Mouse (Mus musculus) kidney, adult 2 months (tissue): ENCODE measurements around the gene Irf2. TPM values are rescaled to one million over a fixed set of nuclear protein-coding genes. Genes with fewer than 3 reads are reported as not detected.

Experiments
- DNase-seq: peaks from one replicate; pipeline ENCODE4 v3.0.0; 2021
- H3K27ac ChIP-seq: fragments of 200-500 bp; 2 replicates; pipeline ENCODE4 v1.5.1; 2012; ENCODE audit warnings: low read depth, low read length, control low read depth, inconsistent platforms; ENCODE audit not compliant: insufficient read depth
- H3K27me3 ChIP-seq: fragments of 200-500 bp; replicated peaks from 2 replicates; pipeline ENCODE4 v1.6.1; 2012; ENCODE audit warnings: mild to moderate bottlenecking, moderate library complexity, low read length, inconsistent platforms; ENCODE audit not compliant: control insufficient read depth, insufficient read depth
- H3K36me3 ChIP-seq: fragments of 200-500 bp; 2 replicates; pipeline ENCODE4 v1.6.1; 2012; ENCODE audit warnings: mild to moderate bottlenecking, moderate library complexity, low read length, inconsistent platforms; ENCODE audit not compliant: control insufficient read depth, insufficient read depth
- H3K4me1 ChIP-seq: fragments of 200-500 bp; 2 replicates; pipeline ENCODE4 v1.6.1; 2011; ENCODE audit warnings: low read length; ENCODE audit not compliant: control insufficient read depth, insufficient read depth
- H3K4me3 ChIP-seq: fragments of 200-500 bp; 2 replicates; pipeline ENCODE4 v1.5.1; 2011; ENCODE audit warnings: mild to moderate bottlenecking, low read depth, low read length, control low read depth; ENCODE audit not compliant: insufficient read depth
- CTCF ChIP-seq: fragments of 200-500 bp; conservative IDR thresholded peaks from 2 replicates; pipeline ENCODE4 v1.5.1; 2011; ENCODE audit warnings: low read depth, mild to moderate bottlenecking, control low read depth, low read length, moderate library complexity, mixed read lengths; ENCODE audit not compliant: insufficient read depth, insufficient read length
- POLR2A ChIP-seq: fragments of 200-500 bp; IDR thresholded peaks from one replicate; pipeline ENCODE4 v1.6.1; 2011; ENCODE audit warnings: low read depth, low read length, control low read depth
- WGBS: fragments of 180-500 bp; shearing (Covaris S2); methylation state at CpG from one replicate; pipeline ENCODE4 v1.1.7; 2018; 5-methylcytosine and 5-hydroxymethylcytosine counted together
- polyA plus RNA-seq: library from polyadenylated mRNA; depleted of rRNA; stranded (reverse); fragments of >200 nt; gene quantifications from 2 replicates; pipeline ENCODE4 v1.2.3, GENCODE M21; 2012

The Irf2 gene
- polyA plus RNA-seq, 1 experiment = 12.6 TPM

DNA sequence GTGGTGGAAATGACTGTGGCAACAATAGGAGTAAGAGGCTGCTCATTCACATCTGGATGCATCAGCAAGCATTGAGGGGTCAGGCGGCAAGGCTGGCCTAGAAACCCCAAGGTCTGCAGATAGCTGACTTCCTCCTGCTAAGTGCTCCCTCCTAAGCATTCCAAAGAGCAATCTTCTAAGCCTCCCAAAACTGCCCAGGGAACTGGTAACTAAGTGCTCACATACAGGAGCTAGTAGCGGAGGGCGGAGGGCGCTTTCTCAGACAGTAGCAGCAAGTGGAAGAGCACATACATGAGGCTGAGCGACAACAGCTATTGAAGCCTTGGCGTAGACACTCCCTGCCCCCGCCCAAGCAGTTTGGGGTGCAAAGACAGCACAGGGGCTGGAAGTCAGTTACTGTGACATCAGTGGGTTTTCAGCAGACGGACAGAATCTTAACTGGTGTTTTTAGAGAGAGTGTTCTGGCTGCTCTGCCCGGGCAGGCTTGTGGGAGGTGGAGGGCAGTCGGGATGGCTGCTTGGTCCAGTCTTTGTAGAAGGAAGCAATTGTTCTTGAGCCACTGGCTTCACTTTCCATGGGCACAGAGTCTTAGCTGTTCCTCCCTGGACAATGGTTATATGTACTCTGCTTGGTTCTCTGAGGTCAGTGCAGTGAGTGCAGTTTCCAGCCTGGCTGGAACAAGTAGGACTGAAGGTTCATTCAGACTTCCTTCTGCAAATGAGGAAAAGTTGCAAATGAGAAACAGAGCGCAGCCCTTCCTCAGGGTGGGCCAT lies 30.1 kb downstream of the Irf2 start:
- Histone ChIP-seq H3K36me3 (no peaks in the 10 kb centered on the region), H3K27ac (no peak overlapping the region), H3K4me1 (peaks cover 12% of the 10 kb centered on the region), H3K4me3 (no peak overlapping the region), H3K27me3 (no peaks in the 10 kb centered on the region)
- TF ChIP-seq POLR2A (no peak), CTCF (no peak)
- WGBS = 79% methylated on average over 11 of the region's 11 CpGs
- DNase-seq = no peak

DNA sequence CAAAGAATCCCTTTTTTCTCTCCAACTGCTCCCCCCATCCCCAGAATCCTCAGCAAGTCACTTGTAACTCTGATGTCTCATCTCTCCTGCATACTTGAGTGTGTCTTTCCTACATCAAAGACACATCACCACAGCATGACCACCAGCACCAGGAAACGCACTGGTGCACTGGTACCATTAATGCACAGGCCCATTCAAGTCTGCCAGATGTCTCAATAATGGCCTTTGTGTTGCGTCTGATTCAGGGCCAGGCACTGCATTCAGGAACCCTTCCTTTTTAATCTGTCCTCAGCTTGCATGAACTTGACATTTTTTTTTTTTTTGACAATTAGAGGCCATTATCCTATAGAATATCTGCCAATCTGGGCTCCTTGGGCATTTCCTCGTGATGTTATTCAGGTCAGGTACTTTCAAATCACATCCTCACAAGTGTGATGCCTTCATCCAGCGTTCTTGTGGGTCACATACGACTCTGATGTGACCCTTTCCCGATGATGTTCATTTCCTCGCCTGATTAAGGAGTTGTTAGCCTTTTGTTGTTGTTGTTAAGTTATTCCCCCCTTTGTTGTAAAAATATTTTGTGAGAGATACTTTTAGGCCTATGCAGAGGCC lies 31.5 kb downstream of the Irf2 start:
- WGBS = 86% methylated on average over 7 of the region's 7 CpGs
- no peak overlapping the region for H3K27ac ChIP-seq
- no peak overlapping the region for H3K4me3 ChIP-seq
- TF ChIP-seq CTCF = no peak
- TF ChIP-seq POLR2A = no peak
- no peaks in the 10 kb centered on the region for H3K36me3 ChIP-seq
- DNase-seq = no peak
- peaks cover 9% of the 10 kb centered on the region for H3K4me1 ChIP-seq
- no peaks in the 10 kb centered on the region for H3K27me3 ChIP-seq

DNA sequence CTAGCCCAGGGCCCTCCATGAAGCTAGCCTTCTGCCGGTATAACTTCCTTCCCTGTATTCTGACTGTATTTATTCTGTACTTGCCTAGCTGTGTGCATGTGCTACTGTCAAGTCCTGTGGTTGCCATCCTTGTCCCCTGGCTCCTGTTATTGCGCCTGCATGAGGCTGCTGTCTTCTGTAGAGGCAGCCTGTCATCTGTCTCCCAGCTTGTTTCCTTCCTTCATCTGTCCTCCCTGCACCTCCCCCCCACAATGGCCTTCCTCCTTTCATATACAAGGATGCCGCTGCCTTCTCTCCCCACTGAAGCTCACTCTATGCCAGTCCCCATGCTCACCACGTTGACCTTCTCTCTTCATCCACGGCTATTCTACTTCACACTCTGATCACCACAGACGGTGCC lies 33.3 kb downstream of the Irf2 start:
- H3K4me1 ChIP-seq = peaks cover 9% of the 10 kb centered on the region
- no peak for DNase-seq
- H3K27me3 ChIP-seq = no peaks in the 10 kb centered on the region
- 88% methylated on average over 6 of the region's 6 CpGs for WGBS
- H3K4me3 ChIP-seq = no peak overlapping the region
- H3K27ac ChIP-seq = no peak overlapping the region
- H3K36me3 ChIP-seq = no peaks in the 10 kb centered on the region
- no peak for TF ChIP-seq POLR2A
- no peak for TF ChIP-seq CTCF

DNA sequence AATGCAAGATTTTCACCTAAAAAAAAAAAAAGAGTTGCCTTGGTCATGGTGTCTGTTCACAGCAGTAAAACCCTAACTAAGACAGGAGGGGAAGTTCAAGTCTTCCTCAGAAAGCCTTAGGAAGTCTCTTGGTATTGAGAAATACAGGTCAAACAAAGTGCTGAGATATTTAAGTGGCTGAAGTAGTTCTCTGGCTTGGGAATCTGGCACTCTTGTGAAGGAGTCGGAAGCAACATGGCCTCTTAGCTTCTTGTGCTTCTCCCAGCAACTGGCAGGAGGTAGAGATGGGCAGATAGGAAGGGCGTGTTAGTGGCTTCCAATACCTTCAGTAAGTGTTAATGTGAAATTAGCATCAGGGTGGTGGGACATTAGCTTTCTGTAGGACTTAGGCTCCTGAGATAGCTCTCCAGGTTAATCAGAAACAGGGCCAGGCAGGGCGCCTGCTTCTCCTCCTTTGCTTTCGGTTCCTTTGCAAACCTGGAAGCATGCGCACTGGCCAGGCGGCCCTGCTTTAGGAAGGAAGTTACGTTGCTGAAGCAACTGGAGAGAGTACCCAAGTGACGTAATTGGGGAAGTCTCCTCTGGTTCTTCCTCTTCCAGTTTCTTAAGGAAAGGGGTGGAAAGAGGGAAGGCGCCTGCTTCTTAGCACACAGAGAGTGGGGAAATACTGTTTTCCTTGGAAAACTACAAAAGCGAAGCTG lies 38.4 kb downstream of the Irf2 start:
- TF ChIP-seq CTCF = no peak
- no peak for TF ChIP-seq POLR2A
- 73% methylated on average over 10 of the region's 10 CpGs for WGBS
- H3K27me3 ChIP-seq = no peaks in the 10 kb centered on the region
- H3K27ac ChIP-seq = no peak overlapping the region
- H3K36me3 ChIP-seq = no peaks in the 10 kb centered on the region
- peak; percentile 73 for DNase-seq
- H3K4me3 ChIP-seq = no peak overlapping the region
- H3K4me1 ChIP-seq = no peaks in the 10 kb centered on the region

DNA sequence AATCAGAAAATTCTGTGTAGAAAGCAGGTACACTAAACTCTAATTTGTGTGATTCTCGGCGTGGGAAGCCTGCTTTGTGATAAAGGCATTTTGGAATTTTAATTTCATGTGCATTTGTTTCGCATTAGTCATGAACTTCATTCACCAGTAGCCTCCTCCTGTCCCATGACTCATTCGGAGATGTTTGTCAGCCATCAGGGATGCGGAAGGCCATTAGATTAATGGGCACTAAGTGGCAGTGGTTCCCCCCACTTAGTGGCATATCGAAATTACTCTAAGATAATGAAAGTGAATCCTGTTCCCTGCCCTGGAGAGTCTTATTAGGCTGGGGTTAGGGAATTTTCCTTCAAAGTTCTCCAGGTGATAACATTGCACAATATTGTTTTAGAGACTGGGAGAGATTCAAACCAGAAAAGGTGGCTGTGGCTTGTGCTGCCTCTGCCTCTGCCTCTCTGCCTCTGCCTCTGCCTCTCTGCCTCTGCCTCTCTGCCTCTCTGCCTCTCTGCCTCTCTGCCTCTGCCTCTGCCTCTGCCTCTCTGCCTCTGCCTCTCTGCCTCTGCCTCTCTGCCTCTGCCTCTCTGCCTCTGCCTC lies 41.6 kb downstream of the Irf2 start:
- Histone ChIP-seq H3K4me3 (no peak overlapping the region), H3K27me3 (no peaks in the 10 kb centered on the region), H3K4me1 (no peaks in the 10 kb centered on the region), H3K36me3 (no peaks in the 10 kb centered on the region), H3K27ac (no peak overlapping the region)
- WGBS = 77% methylated on average over 6 of the region's 6 CpGs
- no peak for TF ChIP-seq POLR2A
- TF ChIP-seq CTCF = no peak
- no peak for DNase-seq

DNA sequence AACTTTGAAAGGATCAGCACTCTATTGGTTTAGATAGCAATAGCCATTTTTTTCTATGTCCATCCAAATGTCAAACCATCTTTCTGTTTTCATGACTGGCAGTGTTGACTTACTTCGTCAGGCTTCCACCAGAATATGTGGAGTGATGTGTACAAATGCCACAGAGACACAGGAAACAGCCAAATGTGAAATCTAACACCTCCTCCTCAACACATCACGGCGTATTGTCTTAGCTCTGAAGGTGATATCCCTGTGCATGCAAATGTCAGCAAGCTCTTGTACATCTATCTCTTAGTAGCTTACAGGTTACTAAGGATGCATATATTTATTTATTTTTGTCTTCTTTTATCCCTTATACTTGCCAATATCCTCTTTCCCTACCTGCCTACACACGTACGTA lies 42.7 kb downstream of the Irf2 start:
- DNase-seq = no peak
- 89% methylated on average over 5 of the region's 5 CpGs for WGBS
- no peak for TF ChIP-seq CTCF
- TF ChIP-seq POLR2A = no peak

DNA sequence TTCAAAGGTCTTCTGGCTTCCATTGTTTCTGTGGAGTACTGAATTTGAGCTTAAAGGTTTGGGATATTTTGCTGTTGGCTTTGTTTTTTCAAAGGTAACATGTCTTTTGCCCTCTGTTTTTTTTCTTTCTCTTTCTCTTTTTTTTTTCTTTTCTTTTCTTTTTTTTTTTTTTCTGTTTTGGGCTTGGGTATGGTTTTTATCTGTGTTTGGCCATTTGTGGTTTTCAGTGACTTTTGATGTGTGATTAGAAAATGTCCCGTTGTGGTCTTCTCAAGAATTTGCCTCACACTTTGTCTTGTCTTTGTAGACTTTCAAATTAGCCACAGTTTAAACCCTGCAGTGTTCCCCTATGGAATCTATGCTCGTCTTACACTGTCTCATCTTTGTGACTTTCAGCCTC lies 45.5 kb downstream of the Irf2 start:
- Histone ChIP-seq H3K27me3 (no peaks in the 10 kb centered on the region), H3K4me1 (no peaks in the 10 kb centered on the region; the same call in 1 of the 2 replicates), H3K4me3 (no peak overlapping the region), H3K36me3 (no peaks in the 10 kb centered on the region), H3K27ac (no peak overlapping the region)
- TF ChIP-seq CTCF (no peak), POLR2A (no peak)
- DNase-seq = no peak
- 70% methylated on average over 2 of the region's 2 CpGs for WGBS

More for the DNA sequence above, 42.7 kb downstream of the Irf2 start:
- Histone ChIP-seq H3K4me3 (no peak overlapping the region), H3K27me3 (no peaks in the 10 kb centered on the region), H3K36me3 (no peaks in the 10 kb centered on the region), H3K27ac (no peak overlapping the region), H3K4me1 (no peaks in the 10 kb centered on the region)
